Mouse (Mus musculus) E14TG2a.4 (cell line): ENCODE measurements at regions not wholly inside any gene's neighbourhood (a gene's known extent, or its start where the extent isn't known, plus 50 kb on each side); places are given as distances from the start of the nearest gene placed in this dataset.

Experiments
- CTCF ChIP-seq: conservative IDR thresholded peaks from 2 replicates; pipeline ENCODE4 v1.5.1; 2014; ENCODE audit warnings: low read length
- NANOG ChIP-seq: IDR thresholded peaks from 2 replicates; pipeline ENCODE4 v1.6.1; 2014; ENCODE audit warnings: borderline replicate concordance, low read length, mixed read lengths
- POU5F1 ChIP-seq: IDR thresholded peaks from 2 replicates; pipeline ENCODE4 v1.6.1; 2014; ENCODE audit warnings: low read length, borderline replicate concordance

DNA sequence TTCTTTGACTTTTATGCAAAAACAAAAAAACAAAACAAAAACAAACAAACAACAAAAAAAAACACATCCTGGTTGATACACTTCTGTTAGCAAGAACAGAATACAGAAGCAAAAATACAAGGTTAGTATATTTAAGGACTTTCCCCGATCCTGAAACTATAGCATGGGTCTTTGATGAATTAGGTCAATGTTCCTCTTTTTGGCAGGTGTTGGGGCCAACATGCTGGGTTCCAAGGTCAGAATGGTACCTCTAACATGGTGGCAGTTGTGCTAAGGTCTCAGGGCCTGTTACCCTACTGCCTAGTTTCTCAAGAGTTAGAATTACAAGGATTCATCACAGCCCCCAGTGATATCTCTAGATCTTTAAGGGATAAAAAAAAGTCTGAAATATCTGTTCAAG, 289.7 kb downstream of the Tns1 start:
- TF ChIP-seq CTCF, result no peak
- TF ChIP-seq POU5F1, result no peak
- no peak for TF ChIP-seq NANOG
